ENCODE assay signal across 8 mouse cellular contexts in the genomic region with DNA sequence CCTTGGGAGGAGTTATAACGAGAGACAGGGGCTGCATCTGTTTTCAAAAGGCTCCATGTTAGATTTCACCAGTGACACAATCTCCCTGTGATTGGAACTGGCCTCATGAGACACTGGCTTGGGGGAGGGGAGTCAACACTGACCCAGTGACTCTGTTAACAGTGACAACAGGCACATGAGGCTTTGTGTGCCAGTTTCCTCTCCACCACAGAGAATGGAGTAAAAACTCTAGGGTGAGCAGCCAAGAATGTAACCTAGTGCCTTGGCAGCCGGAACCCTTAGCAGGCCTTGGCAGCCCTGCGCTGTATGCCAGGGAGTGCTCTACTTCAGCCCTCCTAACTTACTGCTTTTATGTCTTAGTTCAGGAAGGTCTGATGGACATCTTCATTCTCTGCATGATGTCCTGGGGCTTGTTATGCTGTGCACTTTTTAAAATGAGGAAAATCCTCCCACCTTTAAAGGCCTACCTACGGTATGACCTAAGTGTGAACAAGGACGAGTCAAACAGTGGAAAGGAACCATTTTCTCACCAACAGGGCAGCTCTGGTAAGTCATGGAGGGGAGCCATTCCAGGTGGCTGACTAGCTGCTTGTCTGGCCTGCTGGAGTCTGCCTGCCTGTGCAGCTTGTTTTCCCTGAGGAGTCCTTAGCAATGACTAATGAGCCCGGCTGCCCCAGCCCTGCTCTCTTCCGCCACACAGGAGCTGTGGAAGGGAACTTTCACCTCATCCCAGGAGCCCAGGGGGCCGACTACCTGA. TPM values are rescaled to one million over a fixed set of nuclear protein-coding genes. Genes with fewer than 3 reads are reported as not detected.
DNase-seq lines count a peak whose midpoint lies in the region; ATAC-seq lines count a peak whose summit lies in the region.
"Had no signal": no experiment of that assay in that cellular context is flagged by ENCODE, and none has a peak within 500 bp of the region (broad histone marks: within the 10 kb centered on the region; RNA-seq: fewer than 3 reads in every experiment).

No protein-coding gene starts in this region.

- no peaks in the 10 kb centered on the region for H3K36me3 ChIP-seq in hindbrain, embryonic 15.5 days
- H3K36me3 ChIP-seq in hindbrain, embryonic 10.5 days: peaks cover 10% of the 10 kb centered on the region
- no peaks in the 10 kb centered on the region for H3K36me3 ChIP-seq in liver, embryonic 16.5 days (ENCODE audit: control insufficient read depth, insufficient read depth)

- H3K27me3 ChIP-seq in hindbrain, embryonic 15.5 days: no peaks in the 10 kb centered on the region
- H3K27me3 ChIP-seq in hindbrain, embryonic 10.5 days (ENCODE audit: insufficient read depth, poor library complexity, severe bottlenecking): no peaks in the 10 kb centered on the region
- H3K27me3 ChIP-seq in liver, embryonic 16.5 days (ENCODE audit: control insufficient read depth, insufficient read depth, low read depth, low read length): no peaks in the 10 kb centered on the region
- H3K27me3 ChIP-seq: embryonic facial prominence, embryonic 13.5 days had no signal

- no peak overlapping the region for H3K27ac ChIP-seq in hindbrain, embryonic 15.5 days (replicated peaks)
- H3K27ac ChIP-seq in hindbrain, embryonic 10.5 days: no peak overlapping the region
- no peak overlapping the region for H3K27ac ChIP-seq in liver, embryonic 16.5 days (ENCODE audit: low read length)
- H3K27ac ChIP-seq: embryonic facial prominence, embryonic 13.5 days had no signal

- peaks cover 25% of the 10 kb centered on the region for H3K4me1 ChIP-seq in hindbrain, embryonic 15.5 days (replicated peaks)
- H3K4me1 ChIP-seq in hindbrain, embryonic 10.5 days (replicated peaks): peaks cover 20% of the 10 kb centered on the region
- peaks cover 16% of the 10 kb centered on the region for H3K4me1 ChIP-seq in liver, embryonic 16.5 days (ENCODE audit: control insufficient read depth, low read depth, low read length)

- H3K4me3 ChIP-seq in hindbrain, embryonic 15.5 days: no peak overlapping the region
- no peak overlapping the region for H3K4me3 ChIP-seq in hindbrain, embryonic 10.5 days
- H3K4me3 ChIP-seq in liver, embryonic 16.5 days (ENCODE audit: low read depth, low read length): no peak overlapping the region
- H3K4me3 ChIP-seq: embryonic facial prominence, embryonic 13.5 days had no signal

- WGBS in hindbrain, embryonic 15.5 days: 63% methylated on average over 8 of the region's 8 CpGs
- WGBS in hindbrain, embryonic 10.5 days: 78% methylated on average over 8 of the region's 8 CpGs
- WGBS in liver, embryonic 16.5 days (ENCODE audit: insufficient replicate concordance): 68% methylated on average over 8 of the region's 8 CpGs

- no peak overlapping the region for H3K9ac ChIP-seq in hindbrain, embryonic 15.5 days
- H3K9ac ChIP-seq in liver, embryonic 16.5 days (ENCODE audit: low read depth, low read length): no peak overlapping the region
- H3K9ac ChIP-seq: embryonic facial prominence, embryonic 13.5 days had no signal

- no peak overlapping the region for H3K4me2 ChIP-seq in hindbrain, embryonic 15.5 days
- H3K4me2 ChIP-seq in liver, embryonic 16.5 days (ENCODE audit: low read depth, low read length): no peak overlapping the region
- H3K4me2 ChIP-seq: embryonic facial prominence, embryonic 13.5 days had no signal

- peak; percentile 59; the same call in 1 of the 2 replicates for ATAC-seq in hindbrain, embryonic 15.5 days (ENCODE audit: low FRiP score, low read depth)
- ATAC-seq in liver, embryonic 16.5 days (ENCODE audit: low read depth): peak; percentile 47; the same call in 1 of the 2 replicates

- H3K9me3 ChIP-seq in hindbrain, embryonic 15.5 days: no peaks in the 10 kb centered on the region
- no peaks in the 10 kb centered on the region for H3K9me3 ChIP-seq in hindbrain, embryonic 10.5 days
- no peaks in the 10 kb centered on the region for H3K9me3 ChIP-seq in liver, embryonic 16.5 days (replicated peaks; ENCODE audit: control insufficient read depth, low read length)
- H3K9me3 ChIP-seq: embryonic facial prominence, embryonic 13.5 days had no signal

- no peak for DNase-seq in hindbrain, embryonic 10.5 days (ENCODE audit: low spot score)
- DNase-seq in adrenal gland, postnatal 14 days: peak; percentile 82
- DNase-seq in cerebellum, postnatal 14 days: peak; percentile 56 to 77
- no peak for DNase-seq in thymus, postnatal 0 days (ENCODE audit: low spot score)
- no peak for DNase-seq in left cerebral cortex, adult 18-20 months (ENCODE audit: low spot score in 2 of 2)

RNA-seq across cellular contexts. Expression of gene Fzd5, which starts 57.9 kb away (rescaled TPM):
- 0.14 and 0.21 TPM in 2 replicates for polyA plus RNA-seq in hindbrain, embryonic 15.5 days (2015; fragmentation: Nextera tagmentation; extraction: Ambion mirVana)
- polyA plus RNA-seq in hindbrain, embryonic 10.5 days (2016; fragmentation: Nextera tagmentation; extraction: Ambion mirVana): 0.37 and 0.62 TPM in 2 replicates
- 12.8 and 14.4 TPM in 2 replicates for total RNA-seq in adrenal gland, postnatal 14 days (2021)
- 1.9 and 2.2 TPM in 2 replicates for polyA plus RNA-seq in liver, embryonic 16.5 days (2015; fragmentation: Nextera tagmentation; extraction: Ambion mirVana)
- 0.91 and 1.1 TPM in 2 replicates for polyA plus RNA-seq in thymus, postnatal 0 days (2015; fragmentation: Nextera tagmentation; extraction: Ambion mirVana)
- 1 to 10 TPM; 1.4 to 1.8 TPM for total RNA-seq in left cerebral cortex, adult 18-20 months (2021)

Comparison
In these comparisons a context has a peak if more than half of its experiments do, and no peak if none do; other contexts are left out.
1. DNase-seq: peak in adrenal gland, postnatal 14 days (single experiment) and cerebellum, postnatal 14 days (2 of 2); none in hindbrain, embryonic 10.5 days (single experiment), thymus, postnatal 0 days (single experiment) and left cerebral cortex, adult 18-20 months (0 of 2).